Mouse (Mus musculus): Measurements from ENCODE around the gene Krt16. TPM values are rescaled to one million over a fixed set of nuclear protein-coding genes. Genes with fewer than 3 reads are reported as not detected.

Gene Krt16
- polyA plus RNA-seq (2012; rRNA removed): not detected in 2 replicates

GRCm38 (mm10) chr11:100248852-100249465 lies at the start of gene Krt16:
Gene Krt16, minus strand, starts transcription at chr11:100248902.

GRCm38 (mm10) chr11:100269821-100270332 lies 21.2 kb upstream of the Krt16 start, which contains the start of gene Krt42:
Gene Krt42, minus strand, starts transcription at chr11:100269871.

GRCm38 (mm10) chr11:100260514-100261234 lies 12.0 kb upstream of the Krt16 start, which contains the start of gene Krt17:
Gene Krt17, minus strand, starts transcription at chr11:100261029.

GRCm38 (mm10) chr11:100207498-100207897 lies 41.2 kb downstream of the Krt16 start, which contains the start of gene Krt14:
Gene Krt14, minus strand, starts transcription at chr11:100207548.

Other genes starting within 250 kb of the Krt16 start
- gene Krt33a, start 232.7 kb downstream of the Krt16 start, polyA plus RNA-seq (2012; rRNA removed): not detected in 2 replicates
- gene Krt33b, start 219.0 kb downstream of the Krt16 start, polyA plus RNA-seq (2012; rRNA removed): not detected in 2 replicates
- gene Krt34, start 207.3 kb downstream of the Krt16 start, polyA plus RNA-seq (2012; rRNA removed): not detected in 2 replicates
- not detected in 2 replicates for gene Krt31, start 198.4 kb downstream of the Krt16 start, polyA plus RNA-seq (2012; rRNA removed)
- gene Krt32, start 160.7 kb downstream of the Krt16 start, polyA plus RNA-seq (2012; rRNA removed): not detected in 2 replicates
- not detected in 2 replicates for gene Krt35, start 152.7 kb downstream of the Krt16 start, polyA plus RNA-seq (2012; rRNA removed)
- gene Krt36, start 143.3 kb downstream of the Krt16 start, polyA plus RNA-seq (2012; rRNA removed): not detected in 2 replicates
- gene Krt13, start 127.3 kb downstream of the Krt16 start, polyA plus RNA-seq (2012; rRNA removed): not detected in 2 replicates
- 0.02 TPM in 1 of 2 replicates, not detected in the other for gene Krt15, start 113.0 kb downstream of the Krt16 start, polyA plus RNA-seq (2012; rRNA removed)
- gene Krt19, start 100.2 kb downstream of the Krt16 start, polyA plus RNA-seq (2012; rRNA removed): 7.7 and 10.3 TPM in 2 replicates
- not detected in 2 replicates for gene Krt9, start 55.7 kb downstream of the Krt16 start, polyA plus RNA-seq (2012; rRNA removed)
- gene Krt14, start 41.4 kb downstream of the Krt16 start, polyA plus RNA-seq (2012; rRNA removed): 0.66 and 0.87 TPM in 2 replicates
- 0.17 and 0.23 TPM in 2 replicates for gene Krt17, start 12.1 kb upstream of the Krt16 start, polyA plus RNA-seq (2012; rRNA removed)
- gene Krt42, start 21.0 kb upstream of the Krt16 start, polyA plus RNA-seq (2012; rRNA removed): not detected in 2 replicates
- 204 and 219 TPM in 2 replicates for gene Eif1, start 71.0 kb upstream of the Krt16 start, polyA plus RNA-seq (2012; rRNA removed)
- not detected in 2 replicates for gene Gast, start 85.5 kb upstream of the Krt16 start, polyA plus RNA-seq (2012; rRNA removed)
- 1.2 and 1.3 TPM in 2 replicates for gene Hap1, start 107.2 kb upstream of the Krt16 start, polyA plus RNA-seq (2012; rRNA removed)
- gene Jup, start 148.9 kb upstream of the Krt16 start, polyA plus RNA-seq (2012; rRNA removed): 11.3 and 13.5 TPM in 2 replicates
- gene P3h4, start 165.9 kb upstream of the Krt16 start, polyA plus RNA-seq (2012; rRNA removed): 4.1 and 4.3 TPM in 2 replicates
- 5.2 and 5.6 TPM in 2 replicates for gene Fkbp10, start 166.8 kb upstream of the Krt16 start, polyA plus RNA-seq (2012; rRNA removed)
- 11.5 and 11.7 TPM in 2 replicates for gene Nt5c3b, start 192.9 kb upstream of the Krt16 start, polyA plus RNA-seq (2012; rRNA removed)
- 0.07 and 0.09 TPM in 2 replicates for gene Klhl10, start 193.0 kb upstream of the Krt16 start, polyA plus RNA-seq (2012; rRNA removed)
- 0.80 and 0.84 TPM in 2 replicates for gene Klhl11, start 223.8 kb upstream of the Krt16 start, polyA plus RNA-seq (2012; rRNA removed)